Mouse (Mus musculus): ENCODE data around the gene Wdr59. TPM values are rescaled to one million over a fixed set of nuclear protein-coding genes. Genes with fewer than 3 reads are reported as not detected.

Wdr59 gene
- total RNA-seq, 1 experiment: 10.4 TPM

DNA sequence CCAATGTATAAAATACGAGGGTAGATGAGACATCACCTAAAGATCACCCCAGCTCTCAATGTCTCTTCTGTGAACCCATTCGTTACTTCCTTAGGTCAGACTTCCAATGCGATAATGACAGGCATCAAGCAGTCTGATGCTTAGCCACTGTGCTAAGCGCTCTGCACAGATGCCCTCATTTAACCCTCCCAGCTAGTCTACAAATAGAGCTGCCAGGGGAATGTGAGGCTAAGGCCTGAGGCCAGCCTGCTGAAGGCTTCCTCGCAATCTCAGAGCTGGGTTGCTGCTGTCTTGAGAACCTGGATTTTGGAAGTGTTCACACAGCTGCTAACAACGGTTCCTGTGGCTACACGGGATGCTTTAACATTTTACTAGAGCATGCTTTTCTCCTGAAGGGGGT, 9.0 kb downstream of the Wdr59 start:
- no peaks in the 10 kb centered on the region for H3K9me3 ChIP-seq (ENCODE audit: control insufficient read depth, insufficient read depth, low read depth, low read length)
- H3K4me1 ChIP-seq (ENCODE audit: control insufficient read depth in 2 of 2, insufficient read depth in 2 of 2, low read length in 2 of 2, poor library complexity in 1 of 2): peaks cover 2 to 6% of the 10 kb centered on the region in 2 experiments; a peak in 1 of 4 replicates
- H3K9ac ChIP-seq (ENCODE audit: insufficient read depth, low read depth, low read length, poor library complexity, severe bottlenecking): no peak overlapping the region
- H3K27ac ChIP-seq (ENCODE audit: insufficient read depth, low read depth, low read length, poor library complexity, severe bottlenecking): no peak overlapping the region
- H3K4me3 ChIP-seq (ENCODE audit: insufficient read depth in 1 of 2, low read depth in 1 of 2, low read length in 2 of 2, poor library complexity in 1 of 2, severe bottlenecking in 1 of 2): no peak overlapping the region
- TF ChIP-seq HCFC1 (IDR thresholded peaks at IDR 0.05; ENCODE audit: borderline replicate concordance, insufficient read depth, low read length) (no peak), ZC3H11A (IDR thresholded peaks at IDR 0.05; ENCODE audit: borderline replicate concordance, low read depth, low read length) (no peak), ZNF384 (IDR thresholded peaks at IDR 0.05; ENCODE audit: low read depth, low read length) (no peak), MAFK (IDR thresholded peaks at IDR 0.05; ENCODE audit: insufficient read depth, low read depth, low read length) (no peak), CHD2 (IDR thresholded peaks at IDR 0.05; ENCODE audit: low read depth, low read length) (no peak)
- H3K36me3 ChIP-seq (ENCODE audit: control insufficient read depth, insufficient read depth, low read length, poor library complexity, severe bottlenecking): no peaks in the 10 kb centered on the region
- in situ Hi-C loops (cut with MboI; ENCODE audit: low sequenced_read_pairs in 2 of 2, unreplicated experiment in 2 of 2): no loop called here
- no peak for DNase-seq (ENCODE audit: low read depth, low spot score)

DNA sequence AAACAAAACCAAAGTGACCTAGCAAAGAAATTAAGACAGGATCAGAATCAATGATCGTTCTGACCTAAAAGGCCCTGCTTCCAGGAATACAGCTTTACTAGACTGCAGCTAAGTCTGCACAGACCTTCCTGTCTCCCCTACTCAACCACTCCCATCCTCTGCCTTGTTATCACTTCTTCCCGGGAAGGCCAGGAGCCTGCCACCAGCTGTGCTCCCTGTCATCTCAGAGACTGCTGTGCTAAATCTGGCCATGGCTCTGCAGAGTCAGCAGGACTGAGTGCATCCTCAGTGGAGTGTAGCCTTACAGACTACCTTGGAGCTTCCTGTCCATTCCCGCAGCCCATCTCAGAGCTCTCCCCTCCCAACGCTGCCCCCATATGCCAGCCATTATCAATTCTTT, 11.5 kb downstream of the Wdr59 start:
- H3K4me1 ChIP-seq (ENCODE audit: control insufficient read depth in 2 of 2, insufficient read depth in 2 of 2, low read length in 2 of 2, poor library complexity in 1 of 2): peaks cover 2 to 6% of the 10 kb centered on the region in 2 experiments; a peak in 1 of 4 replicates
- TF ChIP-seq ZC3H11A (IDR thresholded peaks at IDR 0.05; ENCODE audit: borderline replicate concordance, low read depth, low read length) (no peak), MAFK (IDR thresholded peaks at IDR 0.05; ENCODE audit: insufficient read depth, low read depth, low read length) (no peak), ZNF384 (IDR thresholded peaks at IDR 0.05; ENCODE audit: low read depth, low read length) (no peak), CHD2 (IDR thresholded peaks at IDR 0.05; ENCODE audit: low read depth, low read length) (no peak), HCFC1 (IDR thresholded peaks at IDR 0.05; ENCODE audit: borderline replicate concordance, insufficient read depth, low read length) (no peak)
- no peak overlapping the region for H3K9ac ChIP-seq (ENCODE audit: insufficient read depth, low read depth, low read length, poor library complexity, severe bottlenecking)
- no peaks in the 10 kb centered on the region for H3K9me3 ChIP-seq (ENCODE audit: control insufficient read depth, insufficient read depth, low read depth, low read length)
- H3K36me3 ChIP-seq (ENCODE audit: control insufficient read depth, insufficient read depth, low read length, poor library complexity, severe bottlenecking): peaks cover 2% of the 10 kb centered on the region; the same call in 1 of the 2 replicates
- H3K27ac ChIP-seq (ENCODE audit: insufficient read depth, low read depth, low read length, poor library complexity, severe bottlenecking): no peak overlapping the region
- in situ Hi-C loops (cut with MboI; ENCODE audit: low sequenced_read_pairs in 2 of 2, unreplicated experiment in 2 of 2): no loop called here
- H3K4me3 ChIP-seq (ENCODE audit: insufficient read depth in 1 of 2, low read depth in 1 of 2, low read length in 2 of 2, poor library complexity in 1 of 2, severe bottlenecking in 1 of 2): no peak overlapping the region
- no peak for DNase-seq (ENCODE audit: low read depth, low spot score)

DNA sequence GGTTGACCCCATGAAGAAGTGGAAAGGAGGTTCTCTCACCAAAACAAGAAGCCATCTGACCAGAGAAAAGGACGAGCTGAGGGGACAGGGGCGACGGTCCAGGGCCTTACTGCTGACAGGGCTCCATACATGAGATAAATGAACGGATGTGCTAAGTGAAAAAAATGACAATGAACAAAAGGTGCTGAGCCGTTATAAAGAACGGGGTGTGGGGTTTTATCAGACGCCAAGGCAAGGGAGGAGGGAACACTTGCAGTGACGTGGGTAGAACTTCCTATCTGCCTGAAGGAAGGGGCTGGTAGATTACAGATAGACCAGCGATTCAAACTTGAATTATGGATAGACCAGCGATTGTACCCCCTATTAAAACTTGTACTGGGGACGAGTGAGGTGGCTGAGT, 12.6 kb downstream of the Wdr59 start:
- H3K9me3 ChIP-seq (ENCODE audit: control insufficient read depth, insufficient read depth, low read depth, low read length): no peaks in the 10 kb centered on the region
- H3K4me1 ChIP-seq (ENCODE audit: control insufficient read depth in 2 of 2, insufficient read depth in 2 of 2, low read length in 2 of 2, poor library complexity in 1 of 2): peaks cover 2 to 6% of the 10 kb centered on the region in 2 experiments; a peak in 1 of 4 replicates
- no peak overlapping the region for H3K9ac ChIP-seq (ENCODE audit: insufficient read depth, low read depth, low read length, poor library complexity, severe bottlenecking)
- H3K27ac ChIP-seq (ENCODE audit: insufficient read depth, low read depth, low read length, poor library complexity, severe bottlenecking): no peak overlapping the region
- peaks cover 4% of the 10 kb centered on the region; the same call in 1 of the 2 replicates for H3K36me3 ChIP-seq (ENCODE audit: control insufficient read depth, insufficient read depth, low read length, poor library complexity, severe bottlenecking)
- in situ Hi-C loops (cut with MboI; ENCODE audit: low sequenced_read_pairs in 2 of 2, unreplicated experiment in 2 of 2): no loop called here
- TF ChIP-seq ZC3H11A (IDR thresholded peaks at IDR 0.05; ENCODE audit: borderline replicate concordance, low read depth, low read length) (no peak), HCFC1 (IDR thresholded peaks at IDR 0.05; ENCODE audit: borderline replicate concordance, insufficient read depth, low read length) (no peak), ZNF384 (IDR thresholded peaks at IDR 0.05; ENCODE audit: low read depth, low read length) (no peak), MAFK (IDR thresholded peaks at IDR 0.05; ENCODE audit: insufficient read depth, low read depth, low read length) (no peak), CHD2 (IDR thresholded peaks at IDR 0.05; ENCODE audit: low read depth, low read length) (no peak)
- DNase-seq (ENCODE audit: low read depth, low spot score): no peak
- H3K4me3 ChIP-seq (ENCODE audit: insufficient read depth in 1 of 2, low read depth in 1 of 2, low read length in 2 of 2, poor library complexity in 1 of 2, severe bottlenecking in 1 of 2): no peak overlapping the region

DNA sequence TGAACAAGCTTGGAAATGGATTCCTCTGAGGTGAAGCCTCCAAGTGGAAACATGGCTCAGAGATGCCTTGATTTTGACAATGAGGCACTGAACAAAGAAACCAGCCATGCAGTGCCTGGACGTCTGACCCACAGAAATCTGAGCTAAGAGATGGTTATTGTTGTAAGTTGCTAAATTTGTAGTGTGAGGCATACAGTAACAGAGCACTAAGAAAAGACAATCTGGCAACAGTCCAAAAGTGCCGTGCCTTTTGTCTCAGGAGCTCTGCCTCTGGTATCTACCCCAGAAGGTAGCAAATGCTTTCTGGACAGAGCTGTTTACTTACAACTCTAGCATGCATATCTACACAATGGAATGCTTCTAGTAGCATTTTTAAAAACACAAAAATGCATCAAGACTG, 13.3 kb downstream of the Wdr59 start:
- no peak for DNase-seq (ENCODE audit: low read depth, low spot score)
- H3K9me3 ChIP-seq (ENCODE audit: control insufficient read depth, insufficient read depth, low read depth, low read length): no peaks in the 10 kb centered on the region
- no peak overlapping the region for H3K27ac ChIP-seq (ENCODE audit: insufficient read depth, low read depth, low read length, poor library complexity, severe bottlenecking)
- peaks cover 7% of the 10 kb centered on the region; the same call in 1 of the 2 replicates for H3K36me3 ChIP-seq (ENCODE audit: control insufficient read depth, insufficient read depth, low read length, poor library complexity, severe bottlenecking)
- H3K4me1 ChIP-seq (ENCODE audit: control insufficient read depth in 2 of 2, insufficient read depth in 2 of 2, low read length in 2 of 2, poor library complexity in 1 of 2): peaks cover 2 to 6% of the 10 kb centered on the region in 2 experiments; a peak in 1 of 4 replicates
- in situ Hi-C loops (cut with MboI; ENCODE audit: low sequenced_read_pairs in 2 of 2, unreplicated experiment in 2 of 2): no loop called here
- H3K9ac ChIP-seq (ENCODE audit: insufficient read depth, low read depth, low read length, poor library complexity, severe bottlenecking): no peak overlapping the region
- no peak overlapping the region for H3K4me3 ChIP-seq (ENCODE audit: insufficient read depth in 1 of 2, low read depth in 1 of 2, low read length in 2 of 2, poor library complexity in 1 of 2, severe bottlenecking in 1 of 2)
- TF ChIP-seq CHD2 (IDR thresholded peaks at IDR 0.05; ENCODE audit: low read depth, low read length) (no peak), ZNF384 (IDR thresholded peaks at IDR 0.05; ENCODE audit: low read depth, low read length) (no peak), MAFK (IDR thresholded peaks at IDR 0.05; ENCODE audit: insufficient read depth, low read depth, low read length) (no peak), ZC3H11A (IDR thresholded peaks at IDR 0.05; ENCODE audit: borderline replicate concordance, low read depth, low read length) (no peak), HCFC1 (IDR thresholded peaks at IDR 0.05; ENCODE audit: borderline replicate concordance, insufficient read depth, low read length) (no peak)

Data from ES-E14 (cell line).